Mouse (Mus musculus) bone marrow macrophage, adult 2 months (primary cell): ENCODE results near the gene Stip1.

Experiments
- CTCF ChIP-seq: IDR thresholded peaks from 2 replicates; pipeline ENCODE4 v1.5.1; 2012; ENCODE audit warnings: low read depth, mild to moderate bottlenecking, low read length, moderate library complexity
- POLR2A ChIP-seq: IDR thresholded peaks from 2 replicates; pipeline ENCODE4 v1.6.1; 2012; ENCODE audit warnings: mild to moderate bottlenecking, low read depth, low read length, borderline replicate concordance

GRCm38 (mm10) chr19:7078271-7078670 is 38.5 kb upstream of the Stip1 start:
- TF ChIP-seq POLR2A (no peak), CTCF (no peak)
